Mouse (Mus musculus): ENCODE measurements around the gene Ccdc7a.

- TF ChIP-seq JUND (conservative IDR thresholded peaks at IDR 0.05; ENCODE audit: low read depth, low read length), result no peak
- no peak for TF ChIP-seq CTCF (conservative IDR thresholded peaks at IDR 0.05 in 1 of 2, IDR thresholded peaks at IDR 0.05 in 1 of 2; ENCODE audit: low read depth in 2 of 2, low read length in 2 of 2)
- no peak for TF ChIP-seq EP300 (IDR thresholded peaks at IDR 0.05; ENCODE audit: low read length)
These were observed 368.5 kb downstream of the Ccdc7a start for GRCm38 (mm10) chr8:128696701-128697397.

All from CH12.LX (cell line).